Mouse (Mus musculus) adipose tissue, adult 10 weeks (tissue): ENCODE data around the gene Glp1r. TPM values are rescaled to one million over a fixed set of nuclear protein-coding genes. Genes with fewer than 3 reads are reported as not detected.

Source experiments
- polyA plus RNA-seq: library from polyadenylated mRNA; stranded (reverse); fragments of 350-450 nt; fragmentation: Illumina TruSeq; extraction: RNeasy Lipid Tissue Mini Kit (QIAGEN cat#74804); gene quantifications from one replicate; pipeline ENCODE4 v1.2.3, GENCODE M21; 2014; ENCODE audit warnings: low read depth, low replicate concordance

The Glp1r gene
- 0.22 TPM for polyA plus RNA-seq

DNA sequence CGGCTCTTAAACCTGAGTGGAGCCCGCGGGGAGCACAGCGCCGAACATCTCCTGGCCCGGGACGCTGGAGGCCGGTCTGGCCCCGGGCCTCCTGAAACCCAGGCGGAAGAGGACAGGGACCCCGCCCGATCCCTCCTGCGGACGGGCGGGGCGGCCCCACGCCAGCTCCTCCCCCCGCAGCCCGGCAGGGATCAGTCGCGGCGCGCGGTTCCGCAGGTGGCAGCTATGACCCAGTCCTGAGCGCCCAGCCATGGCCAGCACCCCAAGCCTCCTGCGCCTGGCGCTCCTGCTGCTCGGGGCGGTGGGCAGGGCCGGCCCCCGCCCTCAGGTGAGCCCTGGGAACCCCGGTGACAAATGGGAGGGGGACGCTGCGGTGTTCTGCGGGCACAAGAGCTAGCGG, at the start of gene Glp1r:
TSS of gene Glp1r (plus strand) at position 191 of the 400 bp plus-strand sequence.

DNA sequence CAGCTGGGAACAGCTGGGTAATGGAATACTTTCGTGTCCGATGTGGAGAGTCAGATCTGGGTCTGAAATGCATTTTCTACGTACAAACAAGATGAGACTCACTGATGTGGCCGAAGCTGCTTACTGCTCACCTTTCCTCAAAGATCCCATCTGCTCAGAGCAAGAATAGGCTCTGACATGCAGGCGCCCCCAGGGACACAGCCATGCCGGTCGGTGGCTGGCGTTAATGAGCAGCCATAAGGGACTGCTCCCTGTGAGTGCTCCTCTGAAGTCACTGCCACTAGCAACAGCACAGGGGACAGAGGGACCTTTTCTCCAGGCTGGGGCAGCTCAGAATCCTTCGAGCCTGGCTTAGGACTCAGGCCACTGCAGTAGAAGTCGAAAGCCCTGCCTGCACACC, 52.7 kb downstream of the Glp1r start, which contains the start of gene Umodl1:
TSS of gene Umodl1 (plus strand) at position 301 of the 400 bp plus-strand sequence.

Other genes with a start within 250 kb of the Glp1r start
- gene Umodl1, start 52.8 kb downstream of the Glp1r start, polyA plus RNA-seq = 0.14 TPM
- 9.5 TPM for gene Abcg1, start 155.9 kb downstream of the Glp1r start, polyA plus RNA-seq
- not detected for gene Tff3, start 227.8 kb downstream of the Glp1r start, polyA plus RNA-seq
- not detected for gene Tff2, start 242.5 kb downstream of the Glp1r start, polyA plus RNA-seq